Mouse (Mus musculus) c-Kit-negative CD71-positive TER-119-positive erythroid progenitor cells, embryonic 14.5 days (primary cell): ENCODE results near the gene 1700086D15Rik.

ENCODE experiments used
- DNase-seq: peaks from one replicate; pipeline ENCODE4 v3.0.0-alpha.2; 2013; ENCODE audit warnings: low read depth, low spot score

Gene 1700086D15Rik

DNA sequence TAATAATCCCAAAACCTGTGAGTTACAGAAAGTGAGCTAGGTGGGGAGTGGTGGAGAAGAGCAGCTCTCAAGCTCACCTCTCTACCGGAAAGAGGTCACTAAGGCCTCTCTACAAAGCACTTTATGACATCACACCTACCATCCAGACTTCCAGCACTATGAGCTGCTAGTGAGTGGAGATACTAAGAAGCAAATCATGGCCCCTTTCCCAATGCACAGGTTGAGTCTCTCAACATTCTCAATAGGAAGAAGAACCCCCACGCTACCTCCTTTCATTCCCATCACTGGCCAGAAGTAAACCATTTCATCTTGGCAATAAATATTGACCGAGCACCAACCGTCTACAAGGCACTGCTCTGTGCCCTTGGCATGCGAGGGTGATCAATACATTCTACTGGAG is at the start of gene 1700086D15Rik:
Gene 1700086D15Rik (minus strand): TSS at position 101 of the 400 bp plus-strand sequence.
- DNase-seq = no peak

DNA sequence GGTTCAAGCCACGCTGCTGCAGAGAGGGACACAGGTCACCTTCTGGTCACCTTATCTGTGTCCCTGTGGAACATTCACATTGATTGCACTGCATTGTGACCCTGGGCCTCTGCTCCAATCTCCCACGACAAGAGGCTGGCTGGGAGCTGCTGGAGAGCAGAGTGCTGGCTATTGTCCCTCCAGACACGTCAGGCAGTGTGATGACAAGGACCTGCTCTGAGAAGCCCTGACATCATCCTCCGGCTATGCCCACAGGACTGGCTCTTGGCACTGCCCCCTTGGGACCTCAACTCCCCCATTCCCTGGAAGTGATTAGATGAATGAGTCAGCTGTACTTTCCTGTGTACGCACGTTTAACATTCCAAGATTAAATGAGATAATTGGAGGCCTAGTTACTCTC is 49.8 kb upstream of the 1700086D15Rik start:
- DNase-seq = no peak

DNA sequence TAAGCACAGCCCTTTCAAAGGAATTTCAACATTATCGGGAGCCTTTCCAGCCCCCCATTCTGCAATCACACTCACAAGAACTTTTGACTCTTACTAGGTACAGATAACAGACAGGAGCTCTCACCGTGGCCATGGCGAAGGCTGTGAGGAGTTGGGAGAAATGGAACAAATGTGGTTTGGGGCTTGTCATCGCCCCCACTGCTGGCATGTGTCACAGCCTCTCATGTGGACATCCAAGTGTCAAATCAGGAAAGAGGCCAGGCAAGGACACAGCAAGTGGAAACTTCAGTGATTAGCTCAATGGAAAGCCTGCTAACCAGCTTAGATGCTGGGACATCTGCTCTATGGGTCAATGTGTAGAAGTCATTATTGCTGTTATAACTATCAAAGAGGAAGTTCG is 45.6 kb upstream of the 1700086D15Rik start:
- DNase-seq = no peak

- no peak for DNase-seq
Measured at GRCm38 (mm10) chr11:65204651-65205050, 45.0 kb upstream of the 1700086D15Rik start.

GRCm38 (mm10) chr11:65203020-65203419 is 43.3 kb upstream of the 1700086D15Rik start:
- no peak for DNase-seq

GRCm38 (mm10) chr11:65202236-65202635 is 42.5 kb upstream of the 1700086D15Rik start:
- no peak for DNase-seq

DNA sequence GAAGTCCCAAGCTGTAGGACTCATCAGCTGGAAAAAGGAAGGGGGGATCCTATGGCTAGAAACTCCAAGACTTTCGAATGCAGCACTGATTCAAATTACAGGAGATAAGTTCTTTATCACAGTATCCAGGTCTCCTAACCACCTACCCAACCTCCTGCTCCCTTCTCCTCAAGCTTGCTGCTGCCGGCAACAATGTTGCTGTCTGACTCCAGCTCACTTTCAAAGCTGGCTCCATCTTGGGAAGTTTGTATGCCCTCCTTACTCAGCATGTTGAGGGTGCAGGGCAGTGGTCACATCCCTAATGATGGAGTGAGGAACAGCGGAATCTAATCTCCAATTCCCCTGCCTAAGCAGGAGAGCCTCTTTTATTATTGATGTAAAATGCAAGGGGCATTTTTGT is 38.3 kb upstream of the 1700086D15Rik start:
- no peak for DNase-seq

DNA sequence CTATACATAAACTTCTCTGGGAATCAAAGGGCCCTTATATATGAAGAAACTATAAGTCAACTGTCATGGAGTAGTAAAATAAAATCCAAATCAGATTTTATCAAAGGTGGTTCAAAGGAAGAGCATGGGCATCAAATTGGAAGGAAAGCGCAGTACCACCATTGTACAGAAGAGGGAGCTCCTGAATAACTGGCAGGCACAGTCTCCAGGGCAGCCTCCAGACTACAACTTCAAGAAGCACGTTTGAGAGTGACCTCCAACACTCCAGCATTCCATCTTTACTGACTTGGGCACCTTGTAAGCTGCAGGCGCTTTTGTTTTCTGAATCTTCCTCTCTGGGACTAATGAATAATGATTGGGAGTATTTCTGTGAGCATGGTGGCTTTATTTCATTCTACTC is 37.6 kb upstream of the 1700086D15Rik start:
- DNase-seq = peak; percentile 16

- DNase-seq = no peak
Measured at GRCm38 (mm10) chr11:65186974-65187373, 27.3 kb upstream of the 1700086D15Rik start.

GRCm38 (mm10) chr11:65185114-65185513 is 25.4 kb upstream of the 1700086D15Rik start:
- DNase-seq = no peak

- no peak for DNase-seq
Measured at GRCm38 (mm10) chr11:65170121-65170750, 10.5 kb upstream of the 1700086D15Rik start.

- DNase-seq = no peak
Measured at GRCm38 (mm10) chr11:65162767-65163120, 3.1 kb upstream of the 1700086D15Rik start, which contains the start of gene Arhgap44. Gene Arhgap44, minus strand, starts transcription at chr11:65162961.

- DNase-seq = no peak
Measured at GRCm38 (mm10) chr11:65161881-65162766, 2.4 kb upstream of the 1700086D15Rik start.

DNA sequence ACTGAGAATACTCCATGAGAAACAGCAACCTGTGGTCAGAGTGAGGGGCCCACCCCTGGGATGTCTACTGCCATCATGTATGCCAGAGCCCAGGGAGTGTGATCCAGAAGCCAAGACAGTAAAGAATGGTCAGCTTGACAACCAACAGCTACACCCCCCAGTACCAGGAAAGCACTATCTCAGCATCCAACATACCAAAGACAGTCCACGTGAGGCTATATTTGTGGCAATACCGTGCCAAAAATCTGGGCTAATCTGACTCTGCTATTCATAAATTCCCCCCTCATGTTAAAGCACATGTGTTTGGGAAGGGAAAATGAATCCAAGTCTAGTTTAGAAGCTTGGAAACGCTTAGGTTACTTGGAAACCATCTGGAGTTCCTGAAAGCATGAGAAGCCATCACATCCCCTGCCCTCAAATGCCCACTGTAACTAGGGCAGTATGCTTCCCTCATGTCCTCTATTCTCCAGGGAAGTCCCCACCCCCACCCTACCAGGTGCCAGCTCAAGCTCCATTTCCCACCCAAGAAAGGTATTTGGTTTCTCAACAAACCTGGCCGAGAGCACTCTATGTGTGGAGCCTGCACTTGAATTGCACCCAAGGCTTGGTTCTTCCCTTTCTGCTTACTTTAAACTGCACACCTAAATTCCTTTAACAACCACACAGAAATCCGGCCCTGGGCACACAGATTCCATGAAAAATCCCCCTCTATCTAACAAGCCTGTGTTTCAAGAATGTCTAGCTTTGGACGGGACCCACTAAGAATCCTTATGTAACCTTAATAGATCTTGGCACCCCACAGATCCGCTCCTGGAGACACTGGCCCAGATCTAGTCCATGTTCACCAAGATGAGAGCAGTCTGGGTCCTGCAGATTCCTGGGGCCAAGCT is 1.5 kb upstream of the 1700086D15Rik start:
- DNase-seq = no peak

GRCm38 (mm10) chr11:65158658-65158990 is 1.1 kb downstream of the 1700086D15Rik start:
- DNase-seq = no peak

GRCm38 (mm10) chr11:65157966-65158657 is 1.6 kb downstream of the 1700086D15Rik start:
- DNase-seq = no peak

- DNase-seq = no peak
Measured at GRCm38 (mm10) chr11:65153006-65153405, 6.7 kb downstream of the 1700086D15Rik start.

DNA sequence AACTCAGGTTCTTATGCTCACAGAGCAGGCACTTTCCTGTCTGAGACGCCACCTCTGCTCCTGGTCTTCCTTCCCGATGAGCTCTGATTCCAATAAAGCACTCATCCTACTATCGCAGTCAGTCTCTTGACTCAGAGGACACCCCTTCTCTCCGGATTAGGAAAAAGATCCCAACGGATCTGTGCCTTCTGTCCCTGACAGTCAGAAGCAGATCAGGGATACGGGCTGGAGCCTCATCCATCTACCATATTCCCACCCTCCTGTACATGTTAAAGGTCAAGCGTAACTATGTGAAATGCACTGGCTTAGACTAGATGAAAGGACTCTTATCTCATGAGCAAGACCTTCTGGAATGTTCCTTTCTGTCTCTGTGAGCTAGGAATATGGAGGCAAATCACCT is 11.2 kb downstream of the 1700086D15Rik start:
- no peak for DNase-seq

DNA sequence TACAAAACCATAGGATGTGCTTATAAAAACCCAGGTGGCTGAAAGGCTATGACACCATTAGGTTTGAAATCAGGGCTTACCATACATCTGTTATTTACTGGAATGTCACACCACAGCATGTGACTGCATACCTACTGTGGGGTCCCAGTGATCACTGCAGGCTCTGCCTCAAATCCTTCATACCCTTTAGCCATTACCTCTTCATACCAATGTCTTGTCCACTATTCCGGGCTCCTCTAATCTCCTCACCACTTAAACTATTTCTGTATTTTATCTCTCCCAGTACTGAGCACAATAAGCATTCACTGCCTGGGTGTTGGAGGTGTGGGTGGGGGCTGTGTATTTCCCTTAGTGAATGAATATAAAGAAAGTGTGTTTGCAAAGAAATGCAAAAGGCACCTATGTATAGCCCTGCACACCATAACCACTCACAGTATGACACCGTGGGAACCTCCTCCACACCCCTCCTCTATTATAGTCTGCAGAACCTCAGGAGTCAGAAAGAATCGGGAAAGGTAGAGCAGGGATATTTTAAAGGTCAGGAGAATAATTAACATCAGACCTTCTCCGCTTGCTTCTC is 16.8 kb downstream of the 1700086D15Rik start:
- DNase-seq = no peak

- DNase-seq = no peak
Measured at GRCm38 (mm10) chr11:65139030-65139429, 20.7 kb downstream of the 1700086D15Rik start.

DNA sequence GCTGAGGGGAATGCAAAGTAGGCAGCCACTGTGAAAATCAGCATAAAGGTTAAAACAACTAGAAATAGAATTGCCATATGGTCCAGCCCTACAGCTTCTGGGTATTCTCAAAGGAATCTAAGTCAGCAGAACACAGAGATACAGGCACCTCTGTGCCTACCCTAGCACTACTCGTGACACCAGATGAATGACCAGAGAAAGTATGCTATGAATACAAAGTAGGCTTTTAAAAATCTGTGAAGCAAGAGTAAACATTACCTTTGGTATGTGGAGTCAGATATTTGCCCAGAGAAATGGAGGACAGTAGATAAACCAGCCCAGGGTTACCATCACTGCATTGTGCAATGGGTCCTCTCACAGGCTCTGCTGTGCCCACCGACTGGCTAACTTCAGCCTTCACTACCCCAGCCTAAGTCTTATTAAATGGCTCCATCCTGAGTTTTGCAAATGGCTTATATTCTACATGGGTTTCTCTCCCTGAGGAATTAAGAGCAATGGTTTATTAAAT is 22.5 kb downstream of the 1700086D15Rik start:
- DNase-seq = no peak
